8 mouse cellular contexts compared by ENCODE assay signal in genomic region chr16:33062024-33062681, GRCm38 (mm10). TPM values are rescaled to one million over a fixed set of nuclear protein-coding genes. Genes with fewer than 3 reads are reported as not detected.
A peak's percentile ranks its signal among the peaks of the same experiment; 100 is the strongest.
DNase-seq lines count a peak whose midpoint lies in the region; ATAC-seq and TF ChIP-seq lines count a peak whose summit lies in the region.

Gene Lmln (plus strand): TSS chr16:33062521.

- under 1% methylated on average over 64 of the region's 64 CpGs for WGBS in forebrain, embryonic 10.5 days
- WGBS in heart, embryonic 15.5 days = under 1% methylated on average over 64 of the region's 64 CpGs
- WGBS in liver, embryonic 14.5 days (ENCODE audit: insufficient replicate concordance) = under 1% methylated on average over 55 of the region's 64 CpGs
- under 1% methylated on average over 55 of the region's 64 CpGs for WGBS in neural tube, embryonic 11.5 days
- under 1% methylated on average over 52 of the region's 64 CpGs for WGBS in stomach, postnatal 0 days

- peak within 1 kb of the TSS; percentile 80 for H3K4me3 ChIP-seq in forebrain, embryonic 10.5 days
- peak within 1 kb of the TSS; percentile 78 for H3K4me3 ChIP-seq in heart, embryonic 15.5 days
- peak within 1 kb of the TSS; percentile 72 to 89 for H3K4me3 ChIP-seq in liver, embryonic 14.5 days (ENCODE audit: insufficient read depth in 1 of 2, low read depth in 2 of 2, low read length in 2 of 2)
- peak within 1 kb of the TSS; percentile 68 for H3K4me3 ChIP-seq in neural tube, embryonic 11.5 days (ENCODE audit: low read depth, low read length)
- peak within 1 kb of the TSS; percentile 80 for H3K4me3 ChIP-seq in stomach, postnatal 0 days (ENCODE audit: low read depth, low read length)

- DNase-seq in c-Kit-negative CD71-positive TER-119-positive erythroid progenitor cells, embryonic 14.5 days (ENCODE audit: low read depth, low spot score) = peak; percentile 78
- peak; percentile 94 for DNase-seq in forebrain, embryonic 10.5 days (ENCODE audit: extremely low spot score, low spot score)
- DNase-seq in kidney, postnatal 25 days = peak; percentile 91 to 98
- DNase-seq in liver, embryonic 14.5 days (ENCODE audit: low read depth in 3 of 3, low spot score in 3 of 3) = peak; percentile 80 to 83 (median 81)
- peak; percentile 97 for DNase-seq in neural tube, embryonic 11.5 days (ENCODE audit: low spot score)
- DNase-seq in stomach, postnatal 0 days (ENCODE audit: low spot score) = peak; percentile 94

- H3K36me3 ChIP-seq in forebrain, embryonic 10.5 days (replicated peaks) = peaks cover 57% of the 10 kb centered on the region
- H3K36me3 ChIP-seq in heart, embryonic 15.5 days = peaks cover 31% of the 10 kb centered on the region
- H3K36me3 ChIP-seq in liver, embryonic 14.5 days (replicated peaks; ENCODE audit: control insufficient read depth, insufficient read depth, low read depth) = peaks cover 30% of the 10 kb centered on the region
- peaks cover 13% of the 10 kb centered on the region for H3K36me3 ChIP-seq in neural tube, embryonic 11.5 days (ENCODE audit: control insufficient read depth, insufficient read depth, low read length)
- H3K36me3 ChIP-seq in stomach, postnatal 0 days (ENCODE audit: control insufficient read depth, insufficient read depth, low read length) = 0 out of 2 replicates have a peak, but pooled peaks cover 10% of the 10 kb centered on the region

- peak within 1 kb of the TSS; percentile 67 for H3K9ac ChIP-seq in heart, embryonic 15.5 days
- H3K9ac ChIP-seq in liver, embryonic 14.5 days (replicated peaks) = peak within 1 kb of the TSS; percentile 62
- peak within 1 kb of the TSS; percentile 74 for H3K9ac ChIP-seq in neural tube, embryonic 11.5 days (ENCODE audit: low read length)
- peak within 1 kb of the TSS; percentile 69 for H3K9ac ChIP-seq in stomach, postnatal 0 days (ENCODE audit: low read length)

- peak within 1 kb of the TSS; percentile 94 for H3K27ac ChIP-seq in forebrain, embryonic 10.5 days
- peak within 1 kb of the TSS; percentile 90 for H3K27ac ChIP-seq in heart, embryonic 15.5 days
- H3K27ac ChIP-seq in liver, embryonic 14.5 days = peak within 1 kb of the TSS; percentile 40
- H3K27ac ChIP-seq in neural tube, embryonic 11.5 days (ENCODE audit: low read depth, low read length) = peak within 1 kb of the TSS; percentile 60; the same call in 1 of the 2 replicates
- H3K27ac ChIP-seq in stomach, postnatal 0 days (replicated peaks) = peak within 1 kb of the TSS; percentile 75

- peaks cover 58% of the 10 kb centered on the region for H3K4me1 ChIP-seq in forebrain, embryonic 10.5 days
- peaks cover 33% of the 10 kb centered on the region for H3K4me1 ChIP-seq in heart, embryonic 15.5 days (replicated peaks)
- peaks cover 14 to 22% of the 10 kb centered on the region in 2 experiments for H3K4me1 ChIP-seq in liver, embryonic 14.5 days (replicated peaks; ENCODE audit: control insufficient read depth in 2 of 2, insufficient read depth in 2 of 2, low read length in 1 of 2)
- peaks cover 24% of the 10 kb centered on the region for H3K4me1 ChIP-seq in neural tube, embryonic 11.5 days (ENCODE audit: control insufficient read depth, insufficient read depth, low read length)
- H3K4me1 ChIP-seq in stomach, postnatal 0 days (replicated peaks; ENCODE audit: control insufficient read depth, insufficient read depth) = peaks cover 8% of the 10 kb centered on the region

- peak; percentile 82 for ATAC-seq in CD4-positive, CD25-positive, alpha-beta regulatory T cell, adult 4 months
- ATAC-seq in heart, embryonic 15.5 days (replicated peaks; ENCODE audit: insufficient number of reproducible peaks, insufficient read depth, low FRiP score, low read depth) = peak; percentile 96
- ATAC-seq in liver, embryonic 14.5 days (ENCODE audit: insufficient read depth) = peak; percentile 92
- peak; percentile 98 for ATAC-seq in neural tube, embryonic 11.5 days (ENCODE audit: insufficient read depth, low FRiP score, low TSS enrichment)
- peak; percentile 97 for ATAC-seq in stomach, postnatal 0 days (ENCODE audit: low FRiP score, low TSS enrichment)

- H3K27me3 ChIP-seq in forebrain, embryonic 10.5 days (ENCODE audit: poor library complexity, severe bottlenecking) = no peaks in the 10 kb centered on the region
- no peaks in the 10 kb centered on the region for H3K27me3 ChIP-seq in heart, embryonic 15.5 days
- H3K27me3 ChIP-seq in liver, embryonic 14.5 days (ENCODE audit: control insufficient read depth, insufficient read depth, low read length) = no peaks in the 10 kb centered on the region
- no peaks in the 10 kb centered on the region for H3K27me3 ChIP-seq in neural tube, embryonic 11.5 days (ENCODE audit: control insufficient read depth, insufficient read depth, low read length)
- no peaks in the 10 kb centered on the region for H3K27me3 ChIP-seq in stomach, postnatal 0 days (ENCODE audit: control insufficient read depth, insufficient read depth, low read length)

- no peak for TF ChIP-seq EP300 in liver, embryonic 14.5 days (IDR thresholded peaks at IDR 0.05; ENCODE audit: low read depth)
- no peak for TF ChIP-seq EP300 in stomach, postnatal 0 days (optimal IDR thresholded peaks at IDR 0.05)

- no peaks in the 10 kb centered on the region for H3K9me3 ChIP-seq in forebrain, embryonic 10.5 days
- no peaks in the 10 kb centered on the region for H3K9me3 ChIP-seq in heart, embryonic 15.5 days (replicated peaks)
- no peaks in the 10 kb centered on the region for H3K9me3 ChIP-seq in liver, embryonic 14.5 days (ENCODE audit: control insufficient read depth, low read length)
- H3K9me3 ChIP-seq in neural tube, embryonic 11.5 days (ENCODE audit: control insufficient read depth, low read length) = no peaks in the 10 kb centered on the region
- H3K9me3 ChIP-seq in stomach, postnatal 0 days (ENCODE audit: control insufficient read depth, low read length) = no peaks in the 10 kb centered on the region

- H3K4me2 ChIP-seq in heart, embryonic 15.5 days = peak within 1 kb of the TSS; percentile 89
- H3K4me2 ChIP-seq in liver, embryonic 14.5 days (ENCODE audit: low read depth) = peak within 1 kb of the TSS; percentile 98
- H3K4me2 ChIP-seq in neural tube, embryonic 11.5 days (ENCODE audit: low read depth) = peak within 1 kb of the TSS; percentile 80
- H3K4me2 ChIP-seq in stomach, postnatal 0 days (replicated peaks; ENCODE audit: low read depth) = peak within 1 kb of the TSS; percentile 82

- no peak for TF ChIP-seq CTCF in liver, embryonic 14.5 days (IDR thresholded peaks at IDR 0.05; ENCODE audit: low read depth)
- TF ChIP-seq CTCF in stomach, postnatal 0 days (IDR thresholded peaks at IDR 0.05; ENCODE audit: low read depth) = no peak

RNA-seq across cellular contexts. Expression of gene Lmln, which starts in this region (rescaled TPM):
- under 1 TPM; 0.15 to 0.66 TPM for polyA plus RNA-seq in CD4-positive, CD25-positive, alpha-beta regulatory T cell, adult 4 months (2017; shearing (Covaris generic))
- 4.5 and 5.9 TPM in 2 replicates for polyA plus RNA-seq in forebrain, embryonic 10.5 days (2016; fragmentation: Nextera tagmentation; extraction: Ambion mirVana)
- polyA plus RNA-seq in heart, embryonic 15.5 days (2015; fragmentation: Nextera tagmentation; extraction: Ambion mirVana) = 2.4 and 3.0 TPM in 2 replicates
- 0.75 and 0.78 TPM in 2 replicates for polyA plus RNA-seq in liver, embryonic 14.5 days (2012; rRNA removed)
- 0.27 and 0.32 TPM in 2 replicates for polyA plus RNA-seq in liver, embryonic 14.5 days (2014; fragmentation: Nextera tagmentation; extraction: Ambion mirVana)
- 2.5 and 3.8 TPM in 2 replicates for polyA plus RNA-seq in neural tube, embryonic 11.5 days (2014; fragmentation: Nextera tagmentation; extraction: Ambion mirVana)
- 0.47 and 0.85 TPM in 2 replicates for polyA plus RNA-seq in stomach, postnatal 0 days (2015; fragmentation: Nextera tagmentation; extraction: Ambion mirVana)

Comparison
In these comparisons a context has a peak if more than half of its experiments do, and no peak if none do; other contexts are left out.
1. Peak in every context shown above with its lines: DNase-seq, ATAC-seq, H3K4me3 ChIP-seq and H3K27ac ChIP-seq.
2. Peak in ATAC-seq in CD4-positive, CD25-positive, alpha-beta regulatory T cell, adult 4 months; RNA of the gene not detected or under 1 TPM.
3. Peak in DNase-seq, ATAC-seq, H3K4me3 ChIP-seq, H3K27ac ChIP-seq, H3K9ac ChIP-seq and H3K4me2 ChIP-seq in liver, embryonic 14.5 days; RNA of the gene not detected or under 1 TPM.
4. Peak in DNase-seq, ATAC-seq, H3K4me3 ChIP-seq, H3K27ac ChIP-seq, H3K9ac ChIP-seq and H3K4me2 ChIP-seq in stomach, postnatal 0 days; RNA of the gene not detected or under 1 TPM.
5. H3K27ac ChIP-seq: peak in every context shown above with its lines; median percentile 94 in forebrain, embryonic 10.5 days; 90 in heart, embryonic 15.5 days; 75 in stomach, postnatal 0 days; 60 in neural tube, embryonic 11.5 days; 40 in liver, embryonic 14.5 days.